Mouse (Mus musculus) embryonic facial prominence, embryonic 10.5 days (tissue): ENCODE data around the gene Acyp2. TPM values are rescaled to one million over a fixed set of nuclear protein-coding genes. Genes with fewer than 3 reads are reported as not detected.

Experiments used
- DNase-seq: peaks from one replicate; pipeline ENCODE4 v3.0.0-alpha.2; 2017; ENCODE audit warnings: low spot score
- H3K27ac ChIP-seq: fragments of 300-500 bp; sonication (generic); replicated peaks from 2 replicates; pipeline ENCODE4 v1.5.1; 2016; ENCODE audit warnings: mild to moderate bottlenecking
- H3K27me3 ChIP-seq: fragments of 300-500 bp; sonication (generic); replicated peaks from 2 replicates; pipeline ENCODE4 v1.6.1; 2016; ENCODE audit warnings: low read depth, mild to moderate bottlenecking; ENCODE audit not compliant: poor library complexity, severe bottlenecking
- H3K36me3 ChIP-seq: fragments of 300-500 bp; sonication (generic); replicated peaks from 2 replicates; pipeline ENCODE4 v1.6.1; 2016; ENCODE audit warnings: mild to moderate bottlenecking, moderate library complexity
- H3K4me1 ChIP-seq: fragments of 300-500 bp; sonication (generic); 2 replicates; pipeline ENCODE4 v1.6.1; 2016
- H3K4me3 ChIP-seq: fragments of 300-500 bp; sonication (generic); 2 replicates; pipeline ENCODE4 v1.5.1; 2016; ENCODE audit warnings: mild to moderate bottlenecking, moderate library complexity
- H3K9me3 ChIP-seq: fragments of 300-500 bp; sonication (generic); 2 replicates; pipeline ENCODE4 v1.6.1; 2016; ENCODE audit warnings: mild to moderate bottlenecking
- WGBS: fragments of 180-500 bp; shearing (Covaris S2); methylation state at CpG from one replicate; pipeline ENCODE4 v1.1.7; 2016; 5-methylcytosine and 5-hydroxymethylcytosine counted together
- polyA plus RNA-seq: library from polyadenylated mRNA; unstranded; fragments of >200 nt; fragmentation: Nextera tagmentation; extraction: Ambion mirVana; gene quantifications from 2 replicates; pipeline ENCODE4 v1.2.1, GENCODE M21; 2016

Acyp2 gene
- polyA plus RNA-seq, 1 experiment from 2014 or later, result 5.1 TPM

DNA sequence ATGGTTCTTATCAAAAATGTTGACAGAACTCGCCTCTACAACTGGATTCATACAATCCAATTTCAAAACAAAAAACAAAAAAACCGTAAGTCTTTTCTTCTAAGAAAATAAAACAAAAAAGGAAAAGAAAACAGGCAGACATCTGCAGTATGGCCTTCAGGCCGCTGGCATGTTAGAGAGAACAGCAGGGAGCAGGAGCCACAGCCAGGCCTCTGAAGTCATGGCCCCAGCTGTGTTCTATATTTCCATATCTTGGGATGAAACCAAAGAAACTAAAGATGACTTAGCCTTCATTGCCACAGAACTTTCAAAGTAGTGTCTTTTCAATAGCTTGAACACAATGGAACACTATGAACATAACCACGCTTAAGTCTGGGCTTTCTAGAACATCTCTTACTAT is 31.2 kb downstream of the Acyp2 start:
- Histone ChIP-seq H3K9me3 (no peaks in the 10 kb centered on the region), H3K36me3 (no peaks in the 10 kb centered on the region), H3K4me1 (peaks cover 4% of the 10 kb centered on the region), H3K27ac (no peak overlapping the region), H3K4me3 (no peak overlapping the region), H3K27me3 (no peaks in the 10 kb centered on the region)
- 66% methylated on average over 4 of the region's 4 CpGs for WGBS
- DNase-seq, result no peak

DNA sequence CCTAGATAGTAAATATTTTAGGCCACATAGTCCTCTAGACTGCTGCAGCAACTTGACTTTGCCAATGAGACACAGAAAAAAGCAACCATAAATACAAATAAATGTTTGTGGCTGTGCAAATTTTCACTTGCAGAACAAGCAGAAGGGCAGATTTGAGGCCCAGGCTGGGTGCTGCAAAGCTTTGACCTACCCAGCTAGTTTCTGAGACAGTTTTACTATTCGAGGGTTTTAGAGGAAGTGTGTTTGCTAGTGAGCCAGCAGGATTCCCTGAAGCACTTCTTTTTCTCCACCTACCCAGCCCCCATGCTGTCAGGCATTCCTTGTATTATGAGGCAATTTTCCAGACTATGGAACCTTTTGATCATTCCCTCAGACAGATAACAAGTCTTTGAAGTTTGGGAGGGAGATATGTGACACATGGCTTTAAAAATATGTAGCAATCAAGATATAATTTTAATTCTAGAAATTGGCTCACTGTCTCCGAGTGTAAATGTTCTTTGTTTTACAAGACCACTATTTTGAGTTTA is 31.8 kb downstream of the Acyp2 start:
- no peak overlapping the region for H3K27ac ChIP-seq
- H3K9me3 ChIP-seq, result no peaks in the 10 kb centered on the region
- H3K27me3 ChIP-seq, result no peaks in the 10 kb centered on the region
- peaks cover 4% of the 10 kb centered on the region for H3K4me1 ChIP-seq
- DNase-seq, result no peak
- WGBS, result 40% methylated on average over 2 of the region's 2 CpGs
- H3K4me3 ChIP-seq, result no peak overlapping the region
- H3K36me3 ChIP-seq, result no peaks in the 10 kb centered on the region

- Histone ChIP-seq H3K27me3 (no peaks in the 10 kb centered on the region), H3K4me1 (peaks cover 4% of the 10 kb centered on the region), H3K36me3 (no peaks in the 10 kb centered on the region), H3K27ac (no peak overlapping the region), H3K9me3 (no peaks in the 10 kb centered on the region), H3K4me3 (no peak overlapping the region)
- 79% methylated on average over 1 of the region's 1 CpGs for whole genome bisulfite sequencing
- no peak for DNase-seq
Measured at GRCm38 (mm10) chr11:30615977-30616376, 33.4 kb downstream of the Acyp2 start.

GRCm38 (mm10) chr11:30613916-30614546 is 35.4 kb downstream of the Acyp2 start:
- DNase-seq, result no peak
- WGBS, result 70% methylated on average over 1 of the region's 1 CpGs
- H3K4me3 ChIP-seq, result no peak overlapping the region
- H3K4me1 ChIP-seq, result peaks cover 4% of the 10 kb centered on the region
- H3K36me3 ChIP-seq, result no peaks in the 10 kb centered on the region
- H3K27me3 ChIP-seq, result no peaks in the 10 kb centered on the region
- H3K9me3 ChIP-seq, result no peaks in the 10 kb centered on the region
- H3K27ac ChIP-seq, result no peak overlapping the region

DNA sequence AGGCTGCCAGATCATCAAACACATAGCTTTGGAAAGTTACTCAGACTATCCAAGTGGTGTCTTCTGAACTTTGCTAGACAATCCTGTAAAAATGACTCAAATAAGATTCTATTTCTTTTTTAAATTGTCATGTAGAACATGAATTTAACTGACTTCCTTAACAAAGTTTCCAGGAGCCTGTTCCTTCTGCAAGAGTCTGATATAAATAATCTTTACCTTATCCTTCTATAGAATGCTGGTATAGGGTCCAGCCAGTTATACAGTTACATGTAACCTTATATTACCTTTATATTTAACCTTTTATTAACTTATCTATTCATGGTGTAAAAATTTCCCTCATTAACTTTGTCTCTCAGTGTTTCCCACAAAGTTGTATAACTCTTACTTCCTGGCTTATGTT is 36.7 kb downstream of the Acyp2 start:
- no peak for DNase-seq
- H3K36me3 ChIP-seq, result no peaks in the 10 kb centered on the region
- H3K9me3 ChIP-seq, result no peaks in the 10 kb centered on the region
- H3K27me3 ChIP-seq, result no peaks in the 10 kb centered on the region
- H3K4me1 ChIP-seq, result peaks cover 3% of the 10 kb centered on the region
- H3K27ac ChIP-seq, result no peak overlapping the region
- no peak overlapping the region for H3K4me3 ChIP-seq

DNA sequence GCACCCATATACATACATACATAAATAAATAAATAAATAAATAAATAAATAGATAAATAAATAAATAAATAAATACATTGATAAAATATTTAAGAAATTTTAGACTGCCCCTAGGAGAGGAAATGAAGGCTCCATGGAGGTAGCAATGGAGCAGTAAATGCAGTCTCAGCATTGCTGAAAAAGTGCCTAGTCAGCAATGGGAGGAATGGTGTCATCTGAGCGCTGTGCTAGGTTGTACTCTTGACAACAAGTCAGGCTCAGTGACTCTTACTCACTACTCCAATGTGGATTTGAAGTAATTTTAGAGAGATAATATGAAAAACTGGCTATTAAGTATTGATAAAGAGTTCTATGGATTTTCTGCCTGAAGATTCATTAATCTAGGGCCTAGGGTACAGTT is 40.1 kb downstream of the Acyp2 start:
- no peaks in the 10 kb centered on the region for H3K36me3 ChIP-seq
- H3K27ac ChIP-seq, result no peak overlapping the region
- no peaks in the 10 kb centered on the region for H3K4me1 ChIP-seq
- no peak overlapping the region for H3K4me3 ChIP-seq
- DNase-seq, result no peak
- H3K9me3 ChIP-seq, result no peaks in the 10 kb centered on the region
- H3K27me3 ChIP-seq, result no peaks in the 10 kb centered on the region
- 98% methylated on average over 1 of the region's 1 CpGs for WGBS

GRCm38 (mm10) chr11:30607587-30608518 is 41.5 kb downstream of the Acyp2 start:
- no peak for DNase-seq
- Histone ChIP-seq H3K9me3 (no peaks in the 10 kb centered on the region), H3K36me3 (no peaks in the 10 kb centered on the region), H3K4me3 (no peak overlapping the region), H3K27ac (no peak overlapping the region), H3K27me3 (no peaks in the 10 kb centered on the region), H3K4me1 (no peaks in the 10 kb centered on the region)
- WGBS, result 84% methylated on average over 3 of the region's 3 CpGs

DNA sequence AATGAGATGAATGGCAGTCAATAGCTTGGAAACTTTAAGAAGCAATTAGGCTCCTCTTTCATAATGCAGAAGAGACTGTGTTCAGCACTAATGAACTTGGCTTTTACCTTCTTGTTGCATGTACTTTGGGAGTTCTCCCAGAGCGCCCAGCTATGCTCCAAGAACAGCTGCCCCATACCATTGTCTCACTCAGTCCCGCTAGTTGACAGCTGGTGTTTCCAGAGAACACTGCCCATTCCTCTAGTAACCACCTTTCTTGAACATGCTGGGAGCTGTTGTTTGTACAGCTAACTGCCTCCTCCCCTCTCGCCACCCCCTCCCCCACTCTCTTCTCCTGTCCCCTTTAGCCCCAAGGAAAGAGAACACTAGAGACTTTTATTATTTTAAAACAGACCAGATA is 52.1 kb downstream of the Acyp2 start:
- no peaks in the 10 kb centered on the region for H3K27me3 ChIP-seq
- no peak for DNase-seq
- no peaks in the 10 kb centered on the region for H3K9me3 ChIP-seq
- no peaks in the 10 kb centered on the region for H3K36me3 ChIP-seq
- no peak overlapping the region for H3K27ac ChIP-seq
- WGBS, result 66% methylated on average over 3 of the region's 3 CpGs
- no peak overlapping the region for H3K4me3 ChIP-seq
- H3K4me1 ChIP-seq, result peaks cover 3% of the 10 kb centered on the region; the same call in 1 of the 2 replicates

GRCm38 (mm10) chr11:30580008-30580407 is 69.4 kb downstream of the Acyp2 start:
- no peaks in the 10 kb centered on the region for H3K27me3 ChIP-seq
- H3K27ac ChIP-seq, result no peak overlapping the region
- DNase-seq, result no peak
- 73% methylated on average over 2 of the region's 2 CpGs for WGBS
- no peaks in the 10 kb centered on the region for H3K36me3 ChIP-seq
- H3K9me3 ChIP-seq, result peaks cover 10% of the 10 kb centered on the region; the same call in 1 of the 2 replicates
- no peak overlapping the region for H3K4me3 ChIP-seq
- H3K4me1 ChIP-seq, result no peaks in the 10 kb centered on the region

DNA sequence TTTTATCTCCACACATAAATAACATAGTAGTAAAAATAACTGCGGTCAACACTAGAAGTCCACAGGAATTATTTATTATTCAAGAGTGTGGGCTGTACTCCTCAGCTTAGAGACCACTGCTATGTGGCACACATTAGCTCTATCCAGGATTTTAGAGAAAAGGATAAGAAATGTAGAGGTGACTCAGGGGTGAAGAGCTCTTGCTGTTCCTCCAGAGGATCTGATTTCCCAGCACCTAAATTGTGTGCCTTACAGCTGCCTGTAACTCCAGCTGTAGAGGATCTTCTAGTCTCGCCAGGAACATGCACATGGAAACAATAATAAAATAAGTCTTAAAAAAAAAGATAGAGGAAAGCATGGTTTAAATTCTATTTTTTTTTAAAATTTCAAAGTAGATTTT is 70.5 kb downstream of the Acyp2 start:
- no peak for DNase-seq
- no peaks in the 10 kb centered on the region for H3K36me3 ChIP-seq
- WGBS, result 73% methylated on average over 2 of the region's 2 CpGs
- H3K27me3 ChIP-seq, result no peaks in the 10 kb centered on the region
- H3K27ac ChIP-seq, result no peak overlapping the region
- H3K4me3 ChIP-seq, result no peak overlapping the region
- peaks cover 10% of the 10 kb centered on the region; the same call in 1 of the 2 replicates for H3K9me3 ChIP-seq
- H3K4me1 ChIP-seq, result no peaks in the 10 kb centered on the region

GRCm38 (mm10) chr11:30572790-30573395 is 76.5 kb downstream of the Acyp2 start:
- Histone ChIP-seq H3K36me3 (no peaks in the 10 kb centered on the region), H3K27me3 (no peaks in the 10 kb centered on the region), H3K4me3 (no peak overlapping the region), H3K4me1 (no peaks in the 10 kb centered on the region), H3K9me3 (no peaks in the 10 kb centered on the region), H3K27ac (no peak overlapping the region)
- no peak for DNase-seq
- WGBS, result 92% methylated on average over 15 of the region's 15 CpGs

GRCm38 (mm10) chr11:30570568-30570967 is 78.8 kb downstream of the Acyp2 start:
- no peak overlapping the region for H3K27ac ChIP-seq
- no peaks in the 10 kb centered on the region for H3K4me1 ChIP-seq
- H3K36me3 ChIP-seq, result no peaks in the 10 kb centered on the region
- WGBS, result 92% methylated on average over 3 of the region's 3 CpGs
- H3K9me3 ChIP-seq, result no peaks in the 10 kb centered on the region
- no peaks in the 10 kb centered on the region for H3K27me3 ChIP-seq
- H3K4me3 ChIP-seq, result no peak overlapping the region
- DNase-seq, result no peak
